Mouse (Mus musculus) embryonic facial prominence, embryonic 12.5 days (tissue): Measurements from ENCODE around the gene Fgf14. TPM values are rescaled to one million over a fixed set of nuclear protein-coding genes. Genes with fewer than 3 reads are reported as not detected.

ENCODE experiments used
- ATAC-seq: fragments of 200-750 bp; cut with Nextera tagmentation; 2 replicates; pipeline ENCODE4 v1.8.0; 2017; ENCODE audit not compliant: insufficient number of reproducible peaks, insufficient read depth, low FRiP score, low TSS enrichment
- H3K27ac ChIP-seq: fragments of 300-500 bp; sonication (generic); 2 replicates; pipeline ENCODE4 v1.5.1; 2016; ENCODE audit warnings: mild to moderate bottlenecking
- H3K27me3 ChIP-seq: fragments of 300-500 bp; sonication (generic); 2 replicates; pipeline ENCODE4 v1.6.1; 2016; ENCODE audit warnings: mild to moderate bottlenecking, moderate library complexity
- H3K36me3 ChIP-seq: fragments of 300-500 bp; sonication (generic); 2 replicates; pipeline ENCODE4 v1.6.1; 2016; ENCODE audit warnings: mild to moderate bottlenecking
- H3K4me1 ChIP-seq: fragments of 300-500 bp; sonication (generic); 2 replicates; pipeline ENCODE4 v1.6.1; 2016
- H3K4me2 ChIP-seq: fragments of 300-500 bp; sonication (generic); replicated peaks from 2 replicates; pipeline ENCODE4 v1.6.1; 2016; ENCODE audit warnings: mild to moderate bottlenecking, moderate library complexity
- H3K4me3 ChIP-seq: fragments of 300-500 bp; sonication (generic); 2 replicates; pipeline ENCODE4 v1.5.1; 2016; ENCODE audit warnings: mild to moderate bottlenecking
- H3K9ac ChIP-seq: fragments of 300-500 bp; sonication (generic); 2 replicates; pipeline ENCODE4 v1.6.1; 2016; ENCODE audit warnings: mild to moderate bottlenecking, moderate library complexity
- H3K9me3 ChIP-seq: fragments of 300-500 bp; sonication (generic); 2 replicates; pipeline ENCODE4 v1.6.1; 2016; ENCODE audit warnings: mild to moderate bottlenecking, moderate library complexity
- WGBS: fragments of 180-500 bp; shearing (Covaris S2); methylation state at CpG from one replicate; pipeline ENCODE4 v1.1.7; 2016; 5-methylcytosine and 5-hydroxymethylcytosine counted together
- polyA plus RNA-seq: library from polyadenylated mRNA; unstranded; fragments of >200 nt; fragmentation: Nextera tagmentation; extraction: Ambion mirVana; gene quantifications from 2 replicates; pipeline ENCODE4 v1.2.1, GENCODE M21; 2016

The Fgf14 gene
- polyA plus RNA-seq, 1 experiment from 2014 or later, result 2.0 TPM

- H3K36me3 ChIP-seq, result no peaks in the 10 kb centered on the region
- no peaks in the 10 kb centered on the region for H3K4me1 ChIP-seq
- ATAC-seq, result no peak
- 75% methylated on average over 2 of the region's 2 CpGs for WGBS
- no peak overlapping the region for H3K4me2 ChIP-seq
- H3K27ac ChIP-seq, result no peak overlapping the region
- H3K4me3 ChIP-seq, result no peak overlapping the region
- no peak overlapping the region for H3K9ac ChIP-seq
- H3K27me3 ChIP-seq, result no peaks in the 10 kb centered on the region
- no peaks in the 10 kb centered on the region for H3K9me3 ChIP-seq
These were observed 686.2 kb downstream of the Fgf14 start for GRCm38 (mm10) chr14:123990591-123991195.

- Histone ChIP-seq H3K9ac (no peak overlapping the region), H3K4me3 (no peak overlapping the region), H3K27ac (no peak overlapping the region), H3K4me2 (no peak overlapping the region), H3K36me3 (no peaks in the 10 kb centered on the region), H3K4me1 (no peaks in the 10 kb centered on the region), H3K9me3 (no peaks in the 10 kb centered on the region), H3K27me3 (no peaks in the 10 kb centered on the region)
- WGBS, result 92% methylated on average over 6 of the region's 6 CpGs
- no peak for ATAC-seq
These were observed 708.9 kb downstream of the Fgf14 start for GRCm38 (mm10) chr14:123967996-123968395.

GRCm38 (mm10) chr14:123966531-123966930, 710.4 kb downstream of the Fgf14 start:
- Histone ChIP-seq H3K36me3 (no peaks in the 10 kb centered on the region), H3K9me3 (no peaks in the 10 kb centered on the region), H3K4me1 (no peaks in the 10 kb centered on the region), H3K27me3 (no peaks in the 10 kb centered on the region), H3K4me3 (no peak overlapping the region), H3K9ac (no peak overlapping the region), H3K4me2 (no peak overlapping the region), H3K27ac (no peak overlapping the region)
- no peak for ATAC-seq
- 62% methylated on average over 2 of the region's 2 CpGs for WGBS
